Comparison of ENCODE assay signal across 13 mouse cellular contexts in the genomic region with DNA sequence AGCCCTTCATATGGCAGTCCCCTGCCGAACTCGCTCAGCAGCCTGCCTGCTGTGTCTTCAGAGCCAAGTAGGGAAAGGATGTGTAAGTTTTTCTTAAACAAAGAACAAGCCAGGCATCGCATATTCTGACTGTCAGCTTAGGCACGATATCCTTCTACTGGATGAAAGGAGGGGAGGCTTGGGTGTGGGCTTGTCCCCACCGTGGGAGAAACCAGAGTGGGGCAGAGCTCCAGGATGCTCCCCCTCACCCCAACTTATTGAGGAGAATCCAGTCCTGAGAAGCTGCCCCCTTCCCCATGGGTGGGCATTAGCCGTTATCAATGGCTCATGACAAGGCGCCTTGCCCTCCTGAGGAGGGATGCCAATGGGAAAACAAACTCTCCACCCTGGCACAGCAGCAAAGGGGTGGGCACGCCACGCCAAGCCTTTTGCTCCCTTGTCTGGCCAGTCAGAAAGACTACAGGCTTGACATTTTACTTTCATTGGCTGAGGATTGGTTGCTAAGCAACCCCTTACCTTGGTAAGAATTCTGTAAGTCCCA. TPM values are rescaled to one million over a fixed set of nuclear protein-coding genes. Genes with fewer than 3 reads are reported as not detected.
A peak's percentile ranks its signal among the peaks of the same experiment; 100 is the strongest.
DNase-seq lines count a peak whose midpoint lies in the region; ATAC-seq lines count a peak whose summit lies in the region.
"Had no signal": no experiment of that assay in that cellular context is flagged by ENCODE, and none has a peak within 500 bp of the region (broad histone marks: within the 10 kb centered on the region; RNA-seq: fewer than 3 reads in every experiment).

No protein-coding gene starts in this region.

- H3K27ac ChIP-seq in hindbrain, embryonic 13.5 days, result peak overlapping the region; percentile 31; the same call in 1 of the 2 replicates
- H3K27ac ChIP-seq: lung, embryonic 15.5 days had no signal

- 0 out of 2 replicates have a peak, but pooled peaks cover 2% of the 10 kb centered on the region for H3K27me3 ChIP-seq in hindbrain, embryonic 13.5 days

- peak; percentile 89 for ATAC-seq in hindbrain, embryonic 13.5 days (ENCODE audit: low FRiP score)
- no peak for ATAC-seq in erythroblast, adult 5-6 weeks (replicated peaks; ENCODE audit: low FRiP score, poor library complexity, severe bottlenecking)
- ATAC-seq: intestine, postnatal 0 days had no signal

- intact Hi-C loops in left cerebral cortex, postnatal 25 days (cut with DNase I), result no loop called here
- intact Hi-C loops in gastrocnemius, postnatal 36 days (cut with DNase I), result no loop called here

- DNase-seq in cerebellum, postnatal 14 days, result peak; percentile 12 to 14
- no peak for DNase-seq in cerebellum, adult 8-10 months
- peak; percentile 39 to 70 for DNase-seq in left cerebral cortex, postnatal 25 days (ENCODE audit: low spot score in 2 of 2)
- peak; percentile 59 to 60 for DNase-seq in right cerebral cortex, adult 2 months (ENCODE audit: low spot score in 2 of 2)
- no peak for DNase-seq in T-cell, adult 2 months (ENCODE audit: low spot score)
- no peak for DNase-seq in gastrocnemius, postnatal 36 days
- DNase-seq: cerebellum, adult 18-20 months; gastrocnemius, postnatal 10 days; thymus, postnatal 14 days had no signal

- 9% methylated on average over 9 of the region's 9 CpGs for WGBS in hindbrain, embryonic 13.5 days

- no peaks in the 10 kb centered on the region for H3K9me3 ChIP-seq in hindbrain, embryonic 13.5 days
- H3K9me3 ChIP-seq: lung, embryonic 15.5 days had no signal

- H3K4me3 ChIP-seq in hindbrain, embryonic 13.5 days, result peak overlapping the region; percentile 26
- H3K4me3 ChIP-seq: lung, embryonic 15.5 days had no signal

- H3K36me3 ChIP-seq in hindbrain, embryonic 13.5 days, result no peaks in the 10 kb centered on the region
- H3K36me3 ChIP-seq: lung, embryonic 15.5 days had no signal

- peak overlapping the region; percentile 58 for H3K9ac ChIP-seq in hindbrain, embryonic 13.5 days
- H3K9ac ChIP-seq: lung, embryonic 15.5 days had no signal

- peak overlapping the region; percentile 56 for H3K4me2 ChIP-seq in hindbrain, embryonic 13.5 days
- H3K4me2 ChIP-seq: lung, embryonic 15.5 days had no signal

- H3K4me1 ChIP-seq in hindbrain, embryonic 13.5 days (replicated peaks), result peaks cover 17% of the 10 kb centered on the region
- H3K4me1 ChIP-seq: lung, embryonic 15.5 days had no signal

RNA-seq across cellular contexts. Expression of gene Rxrg, which starts 10.1 kb away (rescaled TPM):
- 8.8 and 10.1 TPM in 2 replicates for polyA plus RNA-seq in hindbrain, embryonic 13.5 days (2015; fragmentation: Nextera tagmentation; extraction: Ambion mirVana)
- 10 to 100 TPM in 1 of 2 experiments, 1 to 10 TPM in 1; 7.9 to 19.3 TPM for total RNA-seq in left cerebral cortex, postnatal 25 days (2021)
- not detected in 2 replicates for total RNA-seq in erythroblast, adult 5-6 weeks (2015; ENCODE audit: low replicate concordance)
- not detected in 2 replicates for total RNA-seq in erythroblast, adult 5-6 weeks (2017; ENCODE audit: low replicate concordance)
- total RNA-seq in gastrocnemius, postnatal 36 days (2021), result 10 to 100 TPM; 44.8 to 48.1 TPM

Comparison
In these comparisons a context has a peak if more than half of its experiments do, and no peak if none do; other contexts are left out.
1. DNase-seq: peak in cerebellum, postnatal 14 days (2 of 2), left cerebral cortex, postnatal 25 days (2 of 2) and right cerebral cortex, adult 2 months (2 of 2); none in cerebellum, adult 8-10 months (single experiment), T-cell, adult 2 months (single experiment) and gastrocnemius, postnatal 36 days (0 of 2).
2. RNA of gene Rxrg, which starts 10.1 kb away (total RNA-seq): 44.8 to 48.1 TPM in gastrocnemius, postnatal 36 days and 7.9 to 19.3 TPM in left cerebral cortex, postnatal 25 days; not detected in erythroblast, adult 5-6 weeks; every median in the first group is over 4 times any median in the second.